Mouse (Mus musculus) forebrain, embryonic 10.5 days (tissue): ENCODE data around the gene Chrna1. TPM values are rescaled to one million over a fixed set of nuclear protein-coding genes. Genes with fewer than 3 reads are reported as not detected.

Experiments used
- DNase-seq: peaks from one replicate; pipeline ENCODE4 v3.0.0-alpha.2; 2017; ENCODE audit warnings: low spot score; ENCODE audit errors: extremely low spot score
- H3K27ac ChIP-seq: fragments of 300-500 bp; sonication (generic); 2 replicates; pipeline ENCODE4 v1.5.1; 2016; ENCODE audit warnings: mild to moderate bottlenecking
- H3K27me3 ChIP-seq: fragments of 300-500 bp; sonication (generic); 2 replicates; pipeline ENCODE4 v1.6.1; 2016; ENCODE audit warnings: mild to moderate bottlenecking; ENCODE audit not compliant: poor library complexity, severe bottlenecking
- H3K36me3 ChIP-seq: fragments of 300-500 bp; sonication (generic); replicated peaks from 2 replicates; pipeline ENCODE4 v1.6.1; 2016; ENCODE audit warnings: mild to moderate bottlenecking, moderate library complexity
- H3K4me1 ChIP-seq: fragments of 300-500 bp; sonication (generic); 2 replicates; pipeline ENCODE4 v1.6.1; 2016
- H3K4me3 ChIP-seq: fragments of 300-500 bp; sonication (generic); 2 replicates; pipeline ENCODE4 v1.5.1; 2016; ENCODE audit warnings: mild to moderate bottlenecking, moderate library complexity
- H3K9me3 ChIP-seq: fragments of 300-500 bp; sonication (generic); 2 replicates; pipeline ENCODE4 v1.6.1; 2016; ENCODE audit warnings: mild to moderate bottlenecking, moderate library complexity
- WGBS: fragments of 180-500 bp; shearing (Covaris S2); methylation state at CpG from one replicate; pipeline ENCODE4 v1.1.7; 2016; 5-methylcytosine and 5-hydroxymethylcytosine counted together
- polyA plus RNA-seq: library from polyadenylated mRNA; unstranded; fragments of >200 nt; fragmentation: Nextera tagmentation; extraction: Ambion mirVana; gene quantifications from 2 replicates; pipeline ENCODE4 v1.2.1, GENCODE M21; 2016

Gene Chrna1
- polyA plus RNA-seq, result 0.76 and 1.1 TPM in 2 replicates

DNA sequence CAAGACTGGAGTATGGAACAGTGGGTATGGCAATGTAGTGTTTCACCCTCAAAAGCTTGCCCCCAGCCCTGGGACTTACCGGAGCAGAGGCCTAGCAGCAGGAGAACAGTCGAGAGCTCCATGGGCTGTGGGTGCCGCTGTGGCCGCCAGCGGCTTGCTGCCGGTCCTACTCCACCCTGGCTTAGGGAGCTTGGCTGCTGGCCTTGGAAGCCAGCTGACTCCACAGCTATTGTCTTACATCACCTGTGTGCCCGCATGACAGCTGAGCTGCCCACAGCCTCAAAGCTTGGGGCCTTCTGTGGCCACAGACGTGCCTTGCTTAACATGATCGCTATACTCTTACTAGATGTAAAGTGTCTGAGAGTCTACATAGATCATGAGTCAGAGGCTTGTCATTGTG lies at the start of gene Chrna1:
Gene Chrna1 (minus strand): TSS at position 173 of the 400 bp plus-strand sequence.
- no peaks in the 10 kb centered on the region for H3K36me3 ChIP-seq
- H3K9me3 ChIP-seq, result no peaks in the 10 kb centered on the region
- no peak within 1 kb of the TSS for H3K4me3 ChIP-seq
- no peak for DNase-seq
- WGBS, result 93% methylated on average over 9 of the region's 9 CpGs
- H3K27ac ChIP-seq, result no peak within 1 kb of the TSS
- 0 out of 2 replicates have a peak, but pooled peaks cover 6% of the 10 kb centered on the region for H3K27me3 ChIP-seq
- H3K4me1 ChIP-seq, result peaks cover 10% of the 10 kb centered on the region

DNA sequence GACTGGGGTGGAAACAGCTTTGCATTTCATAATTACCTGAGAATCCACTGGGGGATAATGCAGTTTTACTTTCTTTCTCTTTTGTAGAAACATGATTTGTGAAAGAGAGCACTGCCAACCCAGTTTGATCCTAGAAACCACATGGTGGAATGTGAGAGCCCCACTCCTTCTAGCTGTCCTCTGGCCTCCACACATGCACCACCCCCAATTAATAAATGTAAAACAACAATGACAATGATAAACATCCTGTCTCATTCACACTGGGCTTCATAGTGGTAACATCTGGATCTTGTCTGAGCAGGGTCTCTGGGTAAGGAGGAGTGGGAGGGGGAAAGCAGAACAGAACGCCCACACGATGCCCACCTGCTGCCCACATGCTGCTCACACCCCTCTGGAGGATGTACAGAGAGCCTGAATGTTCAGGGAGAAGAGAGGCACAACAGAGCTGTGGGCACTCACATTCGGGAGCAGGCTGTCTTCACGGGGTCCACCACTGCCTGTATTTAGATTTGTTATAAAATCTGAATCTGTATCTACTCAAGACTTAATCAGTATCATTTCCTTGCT lies 38.4 kb upstream of the Chrna1 start:
- DNase-seq, result no peak
- H3K36me3 ChIP-seq, result peaks cover 66% of the 10 kb centered on the region
- H3K4me1 ChIP-seq, result no peaks in the 10 kb centered on the region
- no peak overlapping the region for H3K27ac ChIP-seq
- H3K9me3 ChIP-seq, result no peaks in the 10 kb centered on the region
- no peak overlapping the region for H3K4me3 ChIP-seq
- 83% methylated on average over 4 of the region's 4 CpGs for WGBS
- H3K27me3 ChIP-seq, result no peaks in the 10 kb centered on the region

DNA sequence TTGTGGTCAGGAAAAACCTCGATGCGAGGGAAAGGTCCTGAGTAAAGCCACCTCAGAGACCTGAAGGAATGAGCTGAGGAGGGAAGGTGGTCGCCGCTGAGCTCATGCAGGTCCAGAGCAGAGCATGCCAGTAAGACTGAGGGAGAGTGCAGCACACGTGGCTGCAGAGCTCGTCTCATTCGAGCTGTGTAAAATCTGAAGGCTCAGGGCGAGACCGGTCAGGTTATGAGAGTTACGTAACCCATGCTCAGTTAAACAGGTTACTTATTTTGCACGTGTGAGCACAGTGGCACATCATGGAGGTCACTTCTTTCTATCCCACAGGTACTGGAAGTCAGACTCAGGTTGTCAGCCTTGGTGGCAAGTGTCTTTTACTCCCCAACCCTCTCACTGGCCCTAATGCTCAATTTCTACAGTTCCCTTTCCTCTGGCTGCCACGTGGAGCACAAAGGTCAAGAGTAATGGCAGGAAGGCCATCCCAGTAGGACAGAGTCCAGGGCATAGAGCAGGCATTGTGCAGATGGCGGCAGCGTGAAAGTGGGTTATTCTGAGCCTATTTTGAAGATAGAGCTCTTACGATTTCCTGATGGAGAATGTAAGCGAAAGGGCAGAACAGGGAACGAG lies 36.4 kb upstream of the Chrna1 start:
- DNase-seq, result no peak
- H3K4me3 ChIP-seq, result no peak overlapping the region
- H3K9me3 ChIP-seq, result no peaks in the 10 kb centered on the region
- 82% methylated on average over 17 of the region's 17 CpGs for WGBS
- no peaks in the 10 kb centered on the region for H3K27me3 ChIP-seq
- H3K4me1 ChIP-seq, result no peaks in the 10 kb centered on the region
- H3K27ac ChIP-seq, result no peak overlapping the region
- peaks cover 64% of the 10 kb centered on the region for H3K36me3 ChIP-seq

DNA sequence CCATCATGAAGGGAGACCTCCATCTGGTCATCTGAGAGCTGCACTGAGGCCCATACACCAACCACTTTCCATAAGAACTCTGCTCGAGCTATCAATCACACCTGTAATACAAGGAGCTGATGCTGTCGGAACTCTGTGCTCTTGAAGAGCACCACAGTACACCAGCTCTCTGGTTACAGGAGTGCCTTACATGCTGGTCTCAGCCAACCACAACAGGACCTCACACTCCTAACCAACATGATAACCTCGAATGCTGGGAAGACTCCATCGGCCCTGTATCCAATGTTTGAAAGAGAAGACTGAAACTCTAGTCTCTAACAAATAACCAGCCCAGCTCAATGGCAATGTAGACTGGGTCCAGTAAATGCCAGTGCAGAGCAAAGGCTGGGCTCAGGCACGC lies 35.3 kb upstream of the Chrna1 start:
- Histone ChIP-seq H3K36me3 (peaks cover 68% of the 10 kb centered on the region), H3K27ac (no peak overlapping the region), H3K4me3 (no peak overlapping the region), H3K27me3 (no peaks in the 10 kb centered on the region), H3K4me1 (no peaks in the 10 kb centered on the region), H3K9me3 (no peaks in the 10 kb centered on the region)
- no peak for DNase-seq
- 91% methylated on average over 5 of the region's 5 CpGs for WGBS

DNA sequence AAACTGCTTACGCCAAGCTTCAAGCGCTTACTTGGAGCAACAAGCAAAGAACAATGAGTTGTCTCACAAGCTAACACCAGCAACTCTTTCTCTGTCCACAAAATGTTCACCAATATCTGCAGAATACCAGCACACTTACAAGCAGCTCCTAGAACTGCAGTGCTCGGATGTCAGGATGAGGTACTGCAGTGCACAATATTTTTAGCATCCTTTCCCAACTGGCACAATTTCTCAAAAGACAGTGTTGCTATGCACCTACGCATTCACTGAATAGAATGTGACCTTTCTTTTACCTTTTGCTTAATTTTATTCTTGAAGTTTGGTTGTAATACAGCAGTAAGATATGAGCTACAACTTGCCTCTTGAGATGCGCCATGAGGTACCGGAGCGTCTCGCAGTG lies 34.2 kb upstream of the Chrna1 start:
- Histone ChIP-seq H3K27ac (no peak overlapping the region), H3K4me3 (no peak overlapping the region), H3K27me3 (no peaks in the 10 kb centered on the region), H3K4me1 (no peaks in the 10 kb centered on the region), H3K36me3 (peaks cover 77% of the 10 kb centered on the region), H3K9me3 (no peaks in the 10 kb centered on the region)
- no peak for DNase-seq
- 97% methylated on average over 8 of the region's 8 CpGs for WGBS

DNA sequence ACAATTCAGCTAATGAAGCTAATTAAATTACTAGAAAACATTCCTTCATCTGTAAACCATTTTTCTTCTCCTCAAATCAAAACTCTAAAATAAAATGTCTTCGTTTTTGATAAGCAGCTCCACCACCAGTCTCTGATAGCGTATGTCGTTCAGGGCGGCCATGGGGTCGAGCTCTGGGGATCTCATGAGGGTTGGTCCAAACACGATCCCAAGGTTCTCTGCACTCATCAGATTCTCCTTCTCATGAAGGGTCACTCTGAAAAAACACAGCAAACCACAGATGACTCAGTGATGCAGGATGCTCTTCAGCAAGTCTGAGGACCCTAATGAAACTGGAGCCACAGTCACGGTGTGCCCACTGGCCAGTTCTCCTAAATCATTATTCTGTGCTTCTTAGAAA lies 32.8 kb upstream of the Chrna1 start:
- Histone ChIP-seq H3K4me1 (peaks cover under 1% of the 10 kb centered on the region), H3K9me3 (no peaks in the 10 kb centered on the region), H3K27ac (no peak overlapping the region), H3K4me3 (no peak overlapping the region), H3K27me3 (no peaks in the 10 kb centered on the region), H3K36me3 (peaks cover 69% of the 10 kb centered on the region)
- DNase-seq, result no peak
- WGBS, result 89% methylated on average over 7 of the region's 7 CpGs

DNA sequence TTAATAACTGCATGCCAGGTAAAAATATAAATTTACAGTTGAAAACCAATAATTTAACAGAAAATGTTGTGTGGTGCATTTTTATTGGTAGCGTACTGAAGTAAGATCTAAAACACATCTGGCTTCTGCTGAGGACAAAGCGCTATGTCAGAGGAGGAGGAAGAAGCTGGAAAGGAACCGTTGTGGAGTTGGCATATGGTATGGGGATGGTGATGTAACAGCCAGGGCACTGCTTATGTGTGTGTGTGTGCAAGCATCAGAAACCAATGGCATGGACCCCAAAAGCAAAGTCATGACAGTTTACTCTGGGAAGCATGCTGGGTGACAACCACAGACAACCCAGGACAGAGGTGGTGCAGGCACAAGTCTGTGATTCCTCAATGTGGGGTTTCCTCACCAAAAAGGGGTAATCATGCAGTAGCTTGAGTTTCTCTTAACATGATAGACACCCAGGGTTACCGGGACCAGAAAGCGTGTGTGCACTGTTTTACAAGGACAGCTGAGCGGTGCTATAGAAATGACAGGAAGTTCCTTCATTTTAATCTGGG lies 32.3 kb upstream of the Chrna1 start:
- peaks cover 64% of the 10 kb centered on the region for H3K36me3 ChIP-seq
- no peaks in the 10 kb centered on the region for H3K27me3 ChIP-seq
- H3K4me3 ChIP-seq, result no peak overlapping the region
- H3K27ac ChIP-seq, result no peak overlapping the region
- H3K9me3 ChIP-seq, result no peaks in the 10 kb centered on the region
- 97% methylated on average over 6 of the region's 6 CpGs for WGBS
- peaks cover 6% of the 10 kb centered on the region for H3K4me1 ChIP-seq
- DNase-seq, result no peak

DNA sequence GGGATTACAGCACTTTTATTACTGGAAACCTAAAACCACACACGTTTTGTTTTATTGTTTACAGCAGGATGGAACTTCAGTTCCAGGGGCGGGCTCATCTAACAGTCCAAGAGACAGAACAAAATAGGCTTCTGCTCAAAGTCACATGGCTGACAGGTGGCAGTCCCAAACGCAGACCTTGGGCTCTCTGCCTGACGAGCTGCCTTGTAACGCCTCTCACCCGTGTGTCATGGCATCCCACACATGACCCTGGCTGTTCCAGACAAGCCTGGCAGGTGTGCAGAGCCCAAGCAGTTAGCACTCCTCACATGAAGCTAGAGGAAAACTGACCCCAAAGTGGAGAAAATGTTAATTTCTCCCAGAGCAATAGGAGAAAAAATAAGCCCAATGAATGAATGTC lies 31.7 kb upstream of the Chrna1 start:
- no peak for DNase-seq
- Histone ChIP-seq H3K9me3 (no peaks in the 10 kb centered on the region), H3K4me1 (peaks cover 10% of the 10 kb centered on the region), H3K27ac (no peak overlapping the region), H3K27me3 (no peaks in the 10 kb centered on the region), H3K4me3 (no peak overlapping the region), H3K36me3 (peaks cover 60% of the 10 kb centered on the region)
- 95% methylated on average over 6 of the region's 6 CpGs for WGBS

DNA sequence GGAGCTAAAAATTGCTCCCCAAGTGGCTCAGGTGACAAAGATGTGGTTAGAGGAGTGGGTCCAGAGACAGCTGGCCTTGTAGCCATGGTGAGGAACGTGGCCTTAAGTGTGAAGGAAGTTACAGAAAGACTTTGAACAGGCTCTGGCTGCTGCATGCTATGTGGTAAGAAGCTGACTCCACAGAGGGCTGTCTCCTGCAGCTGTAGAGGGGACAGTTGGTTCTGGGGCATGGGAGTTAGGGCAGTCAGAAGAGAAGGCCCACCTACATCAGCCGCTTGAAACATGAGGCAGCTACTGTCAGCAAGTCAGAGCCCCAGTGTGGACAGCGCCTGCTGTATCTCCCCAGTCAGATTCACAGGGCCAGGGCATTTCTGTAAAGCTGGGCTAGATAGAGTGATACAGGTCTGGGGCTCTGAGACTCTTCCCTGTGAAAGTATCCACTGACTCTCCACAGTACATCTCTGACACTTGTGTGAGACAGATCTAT lies 29.6 kb upstream of the Chrna1 start:
- H3K27ac ChIP-seq, result no peak overlapping the region
- H3K9me3 ChIP-seq, result no peaks in the 10 kb centered on the region
- no peaks in the 10 kb centered on the region for H3K27me3 ChIP-seq
- 86% methylated on average over 3 of the region's 3 CpGs for WGBS
- DNase-seq, result no peak
- H3K36me3 ChIP-seq, result peaks cover 44% of the 10 kb centered on the region
- peaks cover 14% of the 10 kb centered on the region for H3K4me1 ChIP-seq
- no peak overlapping the region for H3K4me3 ChIP-seq

DNA sequence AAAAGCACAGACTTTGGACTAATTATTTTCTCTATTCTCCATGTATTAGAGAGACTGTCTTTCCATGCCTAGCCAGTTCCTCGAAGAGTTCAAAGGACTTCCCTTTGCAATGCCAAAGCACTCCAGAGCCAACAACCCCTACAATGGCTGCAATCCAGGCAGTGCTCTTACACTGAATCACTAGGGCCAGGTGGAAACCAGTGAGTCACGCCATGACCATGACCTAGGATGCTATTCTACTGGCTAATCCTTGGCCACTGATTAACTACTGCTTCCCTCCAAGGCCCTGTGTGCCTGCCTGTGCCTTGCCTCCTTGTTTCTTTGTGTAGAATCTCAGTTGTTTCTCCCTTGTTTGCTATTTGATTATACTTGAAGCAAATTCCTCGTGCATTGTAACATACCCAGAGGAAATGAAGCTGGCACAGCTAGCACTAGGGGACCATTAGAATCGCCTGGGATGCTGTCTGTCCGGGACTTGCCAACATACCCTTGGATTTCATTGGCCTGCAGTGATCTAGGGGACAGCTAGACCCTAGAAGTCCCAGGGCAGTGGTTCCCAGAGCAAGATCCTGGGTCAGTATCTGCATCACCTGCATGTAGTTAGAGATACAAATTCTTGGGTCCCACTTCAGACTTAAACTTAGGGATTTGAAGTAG lies 29.1 kb upstream of the Chrna1 start:
- H3K27ac ChIP-seq, result no peak overlapping the region
- H3K27me3 ChIP-seq, result no peaks in the 10 kb centered on the region
- no peak for DNase-seq
- no peak overlapping the region for H3K4me3 ChIP-seq
- no peaks in the 10 kb centered on the region for H3K9me3 ChIP-seq
- H3K4me1 ChIP-seq, result peaks cover 14% of the 10 kb centered on the region
- 87% methylated on average over 5 of the region's 5 CpGs for WGBS
- H3K36me3 ChIP-seq, result peaks cover 38% of the 10 kb centered on the region

DNA sequence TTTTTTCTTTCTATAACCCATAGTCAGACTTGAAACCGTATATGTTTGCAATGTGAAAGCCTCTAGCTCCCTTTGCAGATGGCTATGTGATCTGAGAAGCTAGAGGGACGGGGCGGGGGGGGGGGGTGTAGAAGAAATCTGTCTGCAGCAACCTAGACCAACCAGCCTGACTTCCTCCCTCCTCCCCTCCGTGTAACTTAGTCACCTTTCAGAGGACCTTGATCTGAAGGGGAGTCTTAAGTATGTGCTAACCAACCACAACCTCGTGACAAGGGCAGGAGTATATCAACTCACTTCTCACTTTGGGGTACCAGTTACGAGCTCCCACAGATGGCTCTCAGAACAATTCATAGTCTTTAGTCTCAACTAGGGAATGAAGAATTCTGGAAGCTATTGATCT lies 28.3 kb upstream of the Chrna1 start:
- Histone ChIP-seq H3K9me3 (no peaks in the 10 kb centered on the region), H3K4me1 (peaks cover 14% of the 10 kb centered on the region), H3K36me3 (peaks cover 33% of the 10 kb centered on the region), H3K27me3 (no peaks in the 10 kb centered on the region), H3K27ac (no peak overlapping the region), H3K4me3 (no peak overlapping the region)
- no peak for DNase-seq
- 81% methylated on average over 6 of the region's 6 CpGs for WGBS

DNA sequence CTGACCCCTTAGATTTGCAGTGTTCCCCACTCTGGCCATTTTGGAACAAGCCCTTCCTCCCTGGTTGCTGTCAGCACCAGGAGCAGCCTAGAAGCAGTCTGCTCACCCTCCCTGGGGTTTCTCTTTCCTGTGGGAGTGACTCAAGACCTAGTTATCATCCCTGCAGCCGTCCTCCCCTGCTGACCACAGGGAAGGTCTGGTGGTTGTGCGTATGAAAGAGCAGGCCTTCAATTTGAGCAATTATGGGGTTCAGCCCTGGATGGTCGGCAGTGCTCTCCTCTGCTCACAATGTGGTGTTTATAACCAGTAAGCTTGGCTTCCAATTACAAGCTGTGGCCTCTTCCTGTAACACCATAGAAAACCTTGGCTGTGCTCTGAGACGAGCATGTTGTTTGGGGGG lies 27.5 kb upstream of the Chrna1 start:
- Histone ChIP-seq H3K36me3 (peaks cover 25% of the 10 kb centered on the region), H3K9me3 (no peaks in the 10 kb centered on the region), H3K27me3 (no peaks in the 10 kb centered on the region), H3K27ac (peak overlapping the region; percentile 48; the same call in 1 of the 2 replicates), H3K4me1 (peaks cover 14% of the 10 kb centered on the region), H3K4me3 (no peak overlapping the region)
- 58% methylated on average over 4 of the region's 4 CpGs for WGBS
- no peak for DNase-seq

DNA sequence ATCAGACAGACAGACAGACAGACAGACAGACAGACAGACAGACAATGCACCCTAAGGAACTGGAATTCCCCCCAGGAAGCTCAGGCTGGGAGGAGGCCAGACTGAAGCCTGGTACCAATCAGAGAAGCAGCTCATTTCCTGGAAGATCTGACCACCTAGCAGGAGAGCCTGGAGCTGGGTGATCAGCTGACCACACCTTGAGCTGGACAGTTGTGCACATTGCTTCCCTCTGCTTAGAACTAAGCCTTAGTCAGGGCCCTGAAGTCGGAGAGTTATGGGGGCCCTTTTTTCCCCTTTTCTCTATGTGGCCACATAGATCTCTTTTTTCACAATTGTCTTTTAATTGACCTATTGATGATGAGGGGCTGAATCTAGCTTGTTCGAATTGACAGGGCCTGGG lies 27.0 kb upstream of the Chrna1 start:
- WGBS, result 69% methylated on average over 2 of the region's 2 CpGs
- 0 out of 2 replicates have a peak overlapping the region, but pooled peaks have one; percentile 9 for H3K27ac ChIP-seq

More for the DNA sequence above, 27.0 kb upstream of the Chrna1 start:
- Histone ChIP-seq H3K4me1 (peaks cover 14% of the 10 kb centered on the region), H3K4me3 (no peak overlapping the region), H3K27me3 (no peaks in the 10 kb centered on the region), H3K9me3 (no peaks in the 10 kb centered on the region), H3K36me3 (peaks cover 21% of the 10 kb centered on the region)
- no peak for DNase-seq
